Mouse (Mus musculus) embryonic facial prominence, embryonic 13.5 days (tissue): ENCODE measurements around the gene S100a3. TPM values are rescaled to one million over a fixed set of nuclear protein-coding genes. Genes with fewer than 3 reads are reported as not detected.

Experiments used
- ATAC-seq: fragments of 200-750 bp; cut with Nextera tagmentation; 2 replicates; pipeline ENCODE4 v1.8.0; 2017; ENCODE audit warnings: low read depth; ENCODE audit not compliant: insufficient number of reproducible peaks, insufficient read depth, low FRiP score, low TSS enrichment
- H3K27ac ChIP-seq: fragments of 300-500 bp; sonication (generic); 2 replicates; pipeline ENCODE4 v1.5.1; 2015; ENCODE audit warnings: moderate library complexity, mild to moderate bottlenecking, inconsistent platforms
- H3K27me3 ChIP-seq: fragments of 300-500 bp; sonication (generic); 2 replicates; pipeline ENCODE4 v1.6.1; 2015; ENCODE audit warnings: mild to moderate bottlenecking, inconsistent platforms
- H3K36me3 ChIP-seq: fragments of 300-500 bp; sonication (generic); 2 replicates; pipeline ENCODE4 v1.6.1; 2015; ENCODE audit warnings: mild to moderate bottlenecking, inconsistent platforms
- H3K4me1 ChIP-seq: fragments of 300-500 bp; sonication (generic); 2 replicates; pipeline ENCODE4 v1.6.1; 2015; ENCODE audit warnings: inconsistent platforms
- H3K4me2 ChIP-seq: fragments of 300-500 bp; sonication (generic); 2 replicates; pipeline ENCODE4 v1.6.1; 2015; ENCODE audit warnings: moderate library complexity, mild to moderate bottlenecking, inconsistent platforms
- H3K4me3 ChIP-seq: fragments of 300-500 bp; sonication (generic); 2 replicates; pipeline ENCODE4 v1.5.1; 2015; ENCODE audit warnings: mild to moderate bottlenecking, inconsistent platforms
- H3K9ac ChIP-seq: fragments of 300-500 bp; sonication (generic); 2 replicates; pipeline ENCODE4 v1.6.1; 2015; ENCODE audit warnings: mild to moderate bottlenecking, inconsistent platforms
- H3K9me3 ChIP-seq: fragments of 300-500 bp; sonication (generic); 2 replicates; pipeline ENCODE4 v1.6.1; 2016; ENCODE audit warnings: inconsistent platforms
- WGBS: fragments of 180-500 bp; shearing (Covaris S2); methylation state at CpG from one replicate; pipeline ENCODE4 v1.1.7; 2015; ENCODE audit warnings: mixed read lengths; 5-methylcytosine and 5-hydroxymethylcytosine counted together
- polyA plus RNA-seq: library from polyadenylated mRNA; unstranded; fragments of >200 nt; fragmentation: Nextera tagmentation; extraction: Ambion mirVana; gene quantifications from 2 replicates; pipeline ENCODE4 v1.2.1, GENCODE M21; 2015

Gene S100a3
- polyA plus RNA-seq, 1 experiment from 2014 or later, result 0.62 TPM

GRCm38 (mm10) chr3:90575320-90575719 lies 14.9 kb downstream of the S100a3 start:
- H3K4me1 ChIP-seq, result 0 out of 2 replicates have a peak, but pooled peaks cover 11% of the 10 kb centered on the region
- H3K36me3 ChIP-seq, result no peaks in the 10 kb centered on the region
- no peak overlapping the region for H3K4me3 ChIP-seq
- 78% methylated on average over 3 of the region's 3 CpGs for WGBS
- no peaks in the 10 kb centered on the region for H3K27me3 ChIP-seq
- no peaks in the 10 kb centered on the region for H3K9me3 ChIP-seq
- H3K9ac ChIP-seq, result no peak overlapping the region
- H3K4me2 ChIP-seq, result no peak overlapping the region
- no peak overlapping the region for H3K27ac ChIP-seq
- ATAC-seq, result no peak

DNA sequence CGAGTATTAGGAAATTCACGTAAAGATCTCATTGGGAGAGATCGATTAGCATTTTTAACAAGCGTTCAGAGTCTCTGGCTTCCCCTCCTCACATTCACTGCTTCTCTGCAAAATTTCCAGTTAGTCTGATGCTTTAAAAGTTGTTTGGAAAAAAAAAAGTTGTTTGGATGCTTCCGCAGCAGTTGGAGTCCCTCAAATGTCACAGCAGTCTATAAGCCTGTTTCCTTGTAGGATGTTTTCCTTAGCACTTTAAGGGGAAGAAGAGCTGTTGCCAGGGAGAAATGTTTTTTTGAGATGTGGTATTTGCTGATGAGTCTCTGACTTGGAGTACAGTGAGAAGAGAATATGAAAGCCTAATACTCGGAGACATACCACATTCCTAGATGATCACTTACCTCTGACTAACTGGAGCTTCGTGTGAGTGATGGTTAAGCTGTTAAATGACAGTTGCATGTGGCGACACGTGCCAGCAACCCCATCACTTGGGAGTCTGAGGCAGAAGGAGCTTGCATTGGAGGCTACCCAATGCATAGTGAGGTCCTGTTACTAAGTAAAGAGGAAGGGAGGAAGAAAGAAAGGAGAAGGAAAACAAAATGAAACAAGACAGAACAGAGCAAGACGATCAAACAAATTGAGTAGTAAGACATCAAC lies 16.1 kb downstream of the S100a3 start:
- ATAC-seq, result no peak
- Histone ChIP-seq H3K9me3 (no peaks in the 10 kb centered on the region), H3K27ac (no peak overlapping the region), H3K4me3 (no peak overlapping the region), H3K36me3 (no peaks in the 10 kb centered on the region), H3K4me2 (no peak overlapping the region), H3K9ac (no peak overlapping the region), H3K4me1 (0 out of 2 replicates have a peak, but pooled peaks cover 11% of the 10 kb centered on the region), H3K27me3 (no peaks in the 10 kb centered on the region)
- WGBS, result 67% methylated on average over 10 of the region's 10 CpGs

GRCm38 (mm10) chr3:90579433-90579832 lies 19.1 kb downstream of the S100a3 start:
- ATAC-seq, result no peak
- H3K4me1 ChIP-seq, result 0 out of 2 replicates have a peak, but pooled peaks cover 16% of the 10 kb centered on the region
- no peaks in the 10 kb centered on the region for H3K27me3 ChIP-seq
- no peaks in the 10 kb centered on the region for H3K9me3 ChIP-seq
- no peak overlapping the region for H3K4me3 ChIP-seq
- H3K27ac ChIP-seq, result no peak overlapping the region
- no peak overlapping the region for H3K9ac ChIP-seq
- H3K4me2 ChIP-seq, result no peak overlapping the region
- H3K36me3 ChIP-seq, result no peaks in the 10 kb centered on the region
- 44% methylated on average over 7 of the region's 7 CpGs for WGBS

DNA sequence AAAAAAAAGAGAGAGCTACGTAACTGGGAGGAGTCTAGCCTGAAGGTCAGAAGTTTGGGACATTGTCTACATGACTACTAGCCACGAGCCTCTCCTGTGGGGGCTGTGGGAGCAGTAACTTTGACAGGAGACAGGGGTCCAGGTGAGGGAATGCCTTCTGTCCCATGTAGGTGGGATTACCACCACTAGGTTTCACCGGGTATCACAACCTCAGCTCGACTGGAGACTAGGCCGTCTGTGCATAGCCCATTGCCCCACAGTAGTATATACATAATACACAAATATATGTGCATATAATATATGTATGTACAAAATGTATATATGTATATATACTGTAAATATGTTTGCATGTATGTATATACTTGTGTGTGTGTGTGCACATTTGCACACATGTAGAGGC lies 20.8 kb downstream of the S100a3 start:
- Histone ChIP-seq H3K27ac (no peak overlapping the region), H3K4me3 (no peak overlapping the region), H3K4me1 (peaks cover 20% of the 10 kb centered on the region; the same call in 1 of the 2 replicates), H3K9me3 (no peaks in the 10 kb centered on the region), H3K27me3 (no peaks in the 10 kb centered on the region), H3K36me3 (no peaks in the 10 kb centered on the region), H3K9ac (no peak overlapping the region), H3K4me2 (no peak overlapping the region)
- no peak for ATAC-seq
- 88% methylated on average over 5 of the region's 5 CpGs for WGBS

DNA sequence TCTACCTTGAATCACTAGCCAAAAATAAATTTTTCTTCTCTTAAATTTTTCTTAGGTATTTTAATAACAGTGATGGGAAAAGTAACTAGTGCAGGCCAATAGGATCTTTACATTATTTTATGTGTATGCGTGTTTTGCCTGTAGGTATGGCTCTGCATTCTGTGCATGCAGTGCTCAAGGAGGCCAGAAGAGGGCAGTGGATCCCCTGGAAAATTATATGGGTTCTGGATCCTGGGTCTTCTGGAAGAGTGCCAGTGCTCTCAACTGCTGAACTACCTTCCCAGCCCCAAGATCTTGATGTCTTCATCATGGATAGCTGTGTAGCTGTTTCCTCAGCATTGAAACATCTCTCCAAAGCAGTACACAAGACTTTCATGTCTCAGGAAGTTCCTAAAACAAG lies 21.8 kb downstream of the S100a3 start:
- no peak overlapping the region for H3K9ac ChIP-seq
- no peaks in the 10 kb centered on the region for H3K27me3 ChIP-seq
- H3K9me3 ChIP-seq, result no peaks in the 10 kb centered on the region
- H3K4me1 ChIP-seq, result peaks cover 28% of the 10 kb centered on the region; the same call in 1 of the 2 replicates
- no peak overlapping the region for H3K4me3 ChIP-seq
- H3K36me3 ChIP-seq, result no peaks in the 10 kb centered on the region
- H3K27ac ChIP-seq, result no peak overlapping the region
- H3K4me2 ChIP-seq, result no peak overlapping the region
- no peak for ATAC-seq
- 93% methylated on average over 1 of the region's 1 CpGs for WGBS

GRCm38 (mm10) chr3:90582556-90582955 lies 22.2 kb downstream of the S100a3 start:
- Histone ChIP-seq H3K4me2 (no peak overlapping the region), H3K4me1 (peaks cover 31% of the 10 kb centered on the region; the same call in 1 of the 2 replicates), H3K27ac (no peak overlapping the region), H3K36me3 (no peaks in the 10 kb centered on the region), H3K9ac (no peak overlapping the region), H3K27me3 (no peaks in the 10 kb centered on the region), H3K4me3 (no peak overlapping the region), H3K9me3 (no peaks in the 10 kb centered on the region)
- WGBS, result 88% methylated on average over 4 of the region's 4 CpGs
- no peak for ATAC-seq

DNA sequence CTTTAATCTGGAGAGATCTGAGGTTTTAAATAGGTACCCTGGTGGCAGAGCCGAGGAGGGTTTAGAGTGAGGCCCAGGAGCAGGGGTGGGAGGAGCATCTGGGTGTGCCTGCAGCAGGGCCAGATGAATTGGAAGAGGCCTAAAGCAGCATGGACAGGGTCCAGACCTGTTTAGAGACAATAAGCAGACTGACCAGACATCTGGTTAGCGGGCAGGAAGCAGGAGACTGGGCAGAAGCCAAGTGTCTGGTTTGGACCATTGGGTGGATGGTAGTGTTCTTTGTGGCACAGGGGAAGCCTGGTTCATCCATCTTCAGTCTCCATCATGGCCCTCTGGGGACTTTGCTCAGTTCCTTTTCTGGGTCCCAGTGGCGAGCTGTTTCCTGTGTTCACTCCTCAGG lies 23.5 kb downstream of the S100a3 start:
- no peaks in the 10 kb centered on the region for H3K27me3 ChIP-seq
- no peaks in the 10 kb centered on the region for H3K36me3 ChIP-seq
- ATAC-seq, result no peak
- H3K4me3 ChIP-seq, result no peak overlapping the region
- H3K4me1 ChIP-seq, result peaks cover 37% of the 10 kb centered on the region; the same call in 1 of the 2 replicates
- WGBS, result 51% methylated on average over 3 of the region's 3 CpGs
- no peak overlapping the region for H3K4me2 ChIP-seq
- H3K9ac ChIP-seq, result no peak overlapping the region
- no peaks in the 10 kb centered on the region for H3K9me3 ChIP-seq
- 0 out of 2 replicates have a peak overlapping the region, but pooled peaks have one; percentile 3 for H3K27ac ChIP-seq

DNA sequence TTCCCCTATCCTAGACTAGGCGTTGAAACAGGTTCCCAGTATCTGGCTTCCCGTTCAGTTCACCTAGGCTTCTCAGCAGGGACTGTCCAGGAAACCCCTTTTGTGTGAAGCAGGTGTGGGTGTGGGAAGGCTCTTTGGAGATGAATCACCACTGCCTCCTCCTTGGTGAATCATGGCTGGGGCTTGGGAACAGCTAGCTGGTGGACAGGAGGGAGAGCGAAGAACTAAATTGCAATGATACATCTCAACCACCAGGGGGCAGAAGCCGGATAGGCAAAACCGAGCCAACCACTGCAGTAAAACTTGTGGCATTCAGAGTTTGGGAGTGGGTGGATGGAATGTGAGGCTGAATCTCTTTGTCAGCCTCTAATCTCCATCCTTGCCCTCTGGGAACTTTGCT lies 25.2 kb downstream of the S100a3 start:
- no peak overlapping the region for H3K4me2 ChIP-seq
- no peak overlapping the region for H3K9ac ChIP-seq
- peak overlapping the region; percentile 69; the same call in 1 of the 2 replicates for H3K27ac ChIP-seq
- H3K27me3 ChIP-seq, result no peaks in the 10 kb centered on the region
- WGBS, result 30% methylated on average over 5 of the region's 5 CpGs
- no peaks in the 10 kb centered on the region for H3K9me3 ChIP-seq
- H3K36me3 ChIP-seq, result no peaks in the 10 kb centered on the region
- ATAC-seq, result no peak
- no peak overlapping the region for H3K4me3 ChIP-seq
- H3K4me1 ChIP-seq, result peaks cover 27% of the 10 kb centered on the region; the same call in 1 of the 2 replicates

DNA sequence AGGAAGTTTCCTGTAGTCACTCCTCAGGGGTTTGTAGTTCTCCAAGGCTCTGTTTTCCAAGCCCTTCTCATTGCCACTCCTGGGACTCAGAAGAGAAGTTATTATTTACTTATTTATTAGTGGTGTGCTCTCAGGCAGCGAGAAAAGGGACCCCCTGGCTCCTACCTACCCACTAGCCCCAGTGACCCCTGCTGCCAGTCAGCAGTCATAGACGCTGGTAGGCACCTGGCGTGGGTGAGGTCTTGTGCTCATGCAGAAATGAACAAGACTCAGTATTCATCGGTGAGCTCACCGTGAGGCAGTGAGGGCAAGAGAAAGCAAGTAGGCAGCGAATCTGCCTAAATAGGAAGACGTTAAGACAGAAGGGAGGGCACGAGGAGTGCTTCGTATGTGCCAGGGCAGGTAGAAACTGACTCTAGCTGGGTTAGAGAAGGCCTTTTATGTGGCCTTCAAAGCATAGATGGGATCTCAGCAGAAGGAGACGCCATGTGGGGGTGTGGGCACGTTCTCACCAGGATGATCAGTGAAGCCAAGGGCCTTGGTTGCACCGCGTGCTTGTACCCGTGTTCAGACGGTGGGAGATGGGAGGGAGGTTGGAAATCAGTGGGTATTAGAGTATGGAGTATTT lies 25.8 kb downstream of the S100a3 start:
- Histone ChIP-seq H3K9ac (no peak overlapping the region), H3K27me3 (no peaks in the 10 kb centered on the region), H3K9me3 (no peaks in the 10 kb centered on the region), H3K4me3 (no peak overlapping the region), H3K4me2 (no peak overlapping the region), H3K36me3 (no peaks in the 10 kb centered on the region), H3K4me1 (peaks cover 27% of the 10 kb centered on the region; the same call in 1 of the 2 replicates), H3K27ac (peak overlapping the region; percentile 69; the same call in 1 of the 2 replicates)
- 84% methylated on average over 15 of the region's 15 CpGs for WGBS
- ATAC-seq, result no peak

DNA sequence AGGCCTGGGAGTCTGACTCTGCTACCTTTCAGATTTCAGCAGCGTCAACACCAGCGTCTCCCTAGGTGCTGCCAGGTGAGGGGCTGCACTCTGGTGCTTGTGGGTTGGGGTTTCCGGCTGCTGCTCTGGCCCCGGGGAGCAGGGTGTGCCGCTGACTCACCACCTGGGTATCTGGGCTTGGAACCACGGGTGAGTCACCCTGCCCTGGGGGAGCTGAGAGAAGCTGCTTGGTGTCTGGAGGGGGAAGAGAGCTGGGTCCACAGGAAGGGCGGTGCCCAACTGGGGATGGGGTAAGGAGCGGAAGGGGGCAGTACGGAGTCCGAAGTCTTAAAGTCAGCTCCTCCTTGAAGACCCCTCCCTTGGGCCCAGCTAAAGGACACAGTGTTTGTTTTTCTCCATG lies 26.5 kb downstream of the S100a3 start:
- 61% methylated on average over 10 of the region's 10 CpGs for WGBS
- Histone ChIP-seq H3K9ac (0 out of 2 replicates have a peak overlapping the region, but pooled peaks have one; percentile 36), H3K9me3 (no peaks in the 10 kb centered on the region), H3K36me3 (no peaks in the 10 kb centered on the region), H3K4me2 (no peak overlapping the region), H3K4me1 (peaks cover 27% of the 10 kb centered on the region; the same call in 1 of the 2 replicates), H3K27me3 (no peaks in the 10 kb centered on the region), H3K27ac (peak overlapping the region; percentile 69), H3K4me3 (no peak overlapping the region)
- ATAC-seq, result peak; percentile 70; the same call in 1 of the 2 replicates

DNA sequence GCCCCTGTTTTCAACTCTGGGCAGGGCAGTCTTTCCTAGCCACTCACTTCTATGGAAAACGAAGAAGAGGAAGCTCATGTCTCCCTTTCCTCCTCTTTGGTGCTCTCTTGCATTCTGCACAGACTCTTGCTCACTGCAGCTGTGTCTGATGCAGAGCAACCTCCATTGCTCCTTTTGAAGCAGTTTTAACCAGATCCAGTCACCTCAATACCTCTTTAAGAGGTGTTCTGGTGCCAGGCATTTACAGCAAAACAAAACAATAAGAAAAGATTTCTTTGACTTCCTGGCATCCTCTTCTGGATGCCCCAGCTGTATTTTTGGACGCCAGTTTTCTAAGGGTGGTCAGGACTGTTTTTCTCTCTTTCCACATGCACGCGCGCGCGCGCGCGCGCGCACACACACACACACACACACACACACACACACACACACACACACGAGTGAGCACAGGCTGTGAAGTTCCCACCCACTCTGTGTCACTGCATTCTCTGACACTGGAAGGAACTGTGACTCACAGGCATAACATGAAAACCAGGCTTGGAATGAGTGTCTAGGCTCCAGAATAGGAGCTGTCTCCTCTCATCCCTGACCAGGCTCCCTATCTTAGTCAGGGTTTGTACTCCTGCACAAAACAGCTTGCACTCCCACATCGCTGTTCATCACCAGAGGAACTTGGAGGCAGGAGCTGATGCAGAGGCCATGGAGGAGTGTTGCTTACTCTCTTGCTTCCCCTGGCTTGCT lies 27.2 kb downstream of the S100a3 start:
- WGBS, result 82% methylated on average over 14 of the region's 14 CpGs

More for the DNA sequence above, 27.2 kb downstream of the S100a3 start:
- Histone ChIP-seq H3K9me3 (no peaks in the 10 kb centered on the region), H3K9ac (no peak overlapping the region), H3K27me3 (no peaks in the 10 kb centered on the region), H3K36me3 (no peaks in the 10 kb centered on the region), H3K4me2 (no peak overlapping the region), H3K4me1 (peaks cover 27% of the 10 kb centered on the region; the same call in 1 of the 2 replicates), H3K27ac (peak overlapping the region; percentile 69; the same call in 1 of the 2 replicates), H3K4me3 (no peak overlapping the region)
- ATAC-seq, result no peak
